Mouse (Mus musculus) MEL (cell line): ENCODE measurements around the gene Gm29427. TPM values are rescaled to one million over a fixed set of nuclear protein-coding genes. Genes with fewer than 3 reads are reported as not detected.

Experiments used
- DNase-seq: peaks from one replicate; pipeline ENCODE4 v3.0.0; 2011; ENCODE audit warnings: low read depth, low spot score
- H3K27ac ChIP-seq: 2 replicates; pipeline ENCODE4 v1.5.1; 2012; ENCODE audit warnings: low read depth, mild to moderate bottlenecking, control low read depth, low read length, moderate library complexity; ENCODE audit not compliant: control insufficient read depth
- H3K27me3 ChIP-seq, 2 experiments: fragments of 150-350 bp in 1 of 2; sonication (generic) in 1 of 2; 2 replicates each; pipeline ENCODE4 v1.6.1; 2012; ENCODE audit warnings: low read length in 2 of 2, mild to moderate bottlenecking in 2 of 2, improper control_type of control experiment in 1 of 2, moderate library complexity in 1 of 2; ENCODE audit not compliant: insufficient read depth in 2 of 2, control insufficient read depth in 1 of 2
- H3K36me3 ChIP-seq, 2 experiments: 2 replicates each; pipeline ENCODE4 v1.6.1; 2012 to 2014; ENCODE audit warnings: low read length in 2 of 2, improper control_type of control experiment in 1 of 2, inconsistent platforms in 1 of 2, mild to moderate bottlenecking in 1 of 2; ENCODE audit not compliant: insufficient read depth in 2 of 2, control insufficient read depth in 1 of 2
- H3K4me1 ChIP-seq, 2 experiments: fragments of 150-350 bp in 1 of 2; sonication (generic) in 1 of 2; 2 replicates each; pipeline ENCODE4 v1.6.1; 2012; ENCODE audit warnings: low read length in 2 of 2, improper control_type of control experiment in 1 of 2, mild to moderate bottlenecking in 1 of 2; ENCODE audit not compliant: insufficient read depth in 2 of 2, control insufficient read depth in 1 of 2
- H3K4me3 ChIP-seq, 2 experiments: fragments of 150-350 bp in 1 of 2; sonication (generic) in 1 of 2; 2 replicates each; pipeline ENCODE4 v1.5.1; 2012; ENCODE audit warnings: low read depth in 2 of 2, low read length in 2 of 2, mild to moderate bottlenecking in 2 of 2, moderate library complexity in 2 of 2, control low read depth in 1 of 2, improper control_type of control experiment in 1 of 2; ENCODE audit not compliant: control insufficient read depth in 1 of 2, insufficient read depth in 1 of 2
- H3K79me2 ChIP-seq: 2 replicates; pipeline ENCODE4 v1.6.1; 2012; ENCODE audit warnings: mild to moderate bottlenecking, low read length, moderate library complexity; ENCODE audit not compliant: control insufficient read depth, poor library complexity, insufficient read depth
- H3K9ac ChIP-seq: 2 replicates; pipeline ENCODE4 v1.6.1; 2012; ENCODE audit warnings: low read depth, mild to moderate bottlenecking, control low read depth, low read length, moderate library complexity; ENCODE audit not compliant: control insufficient read depth, poor library complexity, severe bottlenecking
- H3K9me3 ChIP-seq: fragments of 150-350 bp; sonication (generic); replicated peaks from 2 replicates; pipeline ENCODE4 v1.6.1; 2012; ENCODE audit warnings: mild to moderate bottlenecking, low read length, improper control_type of control experiment, moderate library complexity; ENCODE audit not compliant: insufficient read depth
- CHD1 ChIP-seq: IDR thresholded peaks from 2 replicates; pipeline ENCODE4 v1.6.1; 2012; ENCODE audit warnings: low read depth, mild to moderate bottlenecking, inconsistent platforms, low read length, improper control_type of control experiment
- ELF1 ChIP-seq: IDR thresholded peaks from 2 replicates; pipeline ENCODE4 v1.6.1; 2014; ENCODE audit warnings: low read depth, mild to moderate bottlenecking, inconsistent platforms, low read length, improper control_type of control experiment, moderate library complexity
- ETS1 ChIP-seq: IDR thresholded peaks from 2 replicates; pipeline ENCODE4 v1.6.1; 2012; ENCODE audit warnings: low read depth, mild to moderate bottlenecking, inconsistent platforms, low read length, improper control_type of control experiment, moderate library complexity
- GABPA ChIP-seq: IDR thresholded peaks from 2 replicates; pipeline ENCODE4 v1.6.1; 2012; ENCODE audit warnings: low read depth, mild to moderate bottlenecking, inconsistent platforms, low read length, improper control_type of control experiment, moderate library complexity
- HCFC1 ChIP-seq: IDR thresholded peaks from 2 replicates; pipeline ENCODE4 v1.6.1; 2012; ENCODE audit warnings: low read depth, mild to moderate bottlenecking, inconsistent platforms, low read length, improper control_type of control experiment, moderate library complexity
- JUND ChIP-seq: IDR thresholded peaks from 2 replicates; pipeline ENCODE4 v1.6.1; 2011; ENCODE audit warnings: low read depth, mild to moderate bottlenecking, improper control_type of control experiment, low read length
- MAFK ChIP-seq: IDR thresholded peaks from 2 replicates; pipeline ENCODE4 v1.6.1; 2011; ENCODE audit warnings: low read depth, mild to moderate bottlenecking, low read length, improper control_type of control experiment, borderline replicate concordance
- MAZ ChIP-seq: IDR thresholded peaks from 2 replicates; pipeline ENCODE4 v1.6.1; 2012; ENCODE audit warnings: low read depth, mild to moderate bottlenecking, inconsistent platforms, low read length, improper control_type of control experiment
- MEF2A ChIP-seq: IDR thresholded peaks from 2 replicates; pipeline ENCODE4 v1.6.1; 2014; ENCODE audit warnings: low read depth, mild to moderate bottlenecking, inconsistent platforms, low read length, improper control_type of control experiment; ENCODE audit not compliant: poor library complexity, insufficient replicate concordance, severe bottlenecking; ENCODE audit errors: extremely low read depth
- MYC ChIP-seq: IDR thresholded peaks from 2 replicates; pipeline ENCODE4 v1.6.1; 2011; ENCODE audit warnings: low read depth, mild to moderate bottlenecking, low read length, improper control_type of control experiment, moderate library complexity
- POLR2A ChIP-seq, 2 experiments: IDR thresholded peaks; 2 replicates each; pipeline ENCODE4 v1.6.1; 2011 to 2012; ENCODE audit warnings: low read length in 2 of 2, mild to moderate bottlenecking in 2 of 2, control low read depth in 1 of 2, improper control_type of control experiment in 1 of 2, low read depth in 1 of 2, moderate library complexity in 1 of 2; ENCODE audit not compliant: control insufficient read depth in 1 of 2, insufficient read depth in 1 of 2, poor library complexity in 1 of 2
- POLR2AphosphoS2 ChIP-seq: IDR thresholded peaks from 2 replicates; pipeline ENCODE4 v1.6.1; 2011; ENCODE audit warnings: low read length, improper control_type of control experiment
- POLR2AphosphoS5 ChIP-seq: IDR thresholded peaks from 2 replicates; pipeline ENCODE4 v1.6.1; 2012; ENCODE audit warnings: low read depth, borderline replicate concordance, mild to moderate bottlenecking, inconsistent platforms, low read length, moderate library complexity, mixed read lengths
- RCOR1 ChIP-seq: IDR thresholded peaks from 2 replicates; pipeline ENCODE4 v1.6.1; 2012; ENCODE audit warnings: low read depth, mild to moderate bottlenecking, inconsistent platforms, low read length, improper control_type of control experiment
- SIN3A ChIP-seq: IDR thresholded peaks from 2 replicates; pipeline ENCODE4 v1.6.1; 2012; ENCODE audit warnings: low read length, improper control_type of control experiment, inconsistent platforms
- TCF12 ChIP-seq: IDR thresholded peaks from 2 replicates; pipeline ENCODE4 v1.6.1; 2014; ENCODE audit warnings: low read depth, mild to moderate bottlenecking, inconsistent platforms, low read length, improper control_type of control experiment, moderate library complexity
- UBTF ChIP-seq: IDR thresholded peaks from 2 replicates; pipeline ENCODE4 v1.6.1; 2012; ENCODE audit warnings: low read depth, mild to moderate bottlenecking, inconsistent platforms, low read length, improper control_type of control experiment, moderate library complexity, borderline replicate concordance; ENCODE audit not compliant: insufficient read depth
- USF1 ChIP-seq: IDR thresholded peaks from 2 replicates; pipeline ENCODE4 v1.6.1; 2014; ENCODE audit warnings: low read depth, mild to moderate bottlenecking, inconsistent platforms, low read length, improper control_type of control experiment, moderate library complexity
- ZC3H11A ChIP-seq: IDR thresholded peaks from 2 replicates; pipeline ENCODE4 v1.6.1; 2012; ENCODE audit warnings: low read depth, mild to moderate bottlenecking, inconsistent platforms, low read length, improper control_type of control experiment
- ZKSCAN1 ChIP-seq: IDR thresholded peaks from 2 replicates; pipeline ENCODE4 v1.6.1; 2012; ENCODE audit warnings: low read depth, mild to moderate bottlenecking, inconsistent platforms, low read length, improper control_type of control experiment, moderate library complexity
- polyA plus RNA-seq, 2 experiments: library from polyadenylated mRNA; stranded (reverse) in 1 of 2; unstranded in 1 of 2; fragments of >175 nt in 1 of 2; fragments of >200 nt in 1 of 2; gene quantifications; 2 replicates each; pipeline versions ENCODE4 v1.2.1 to v1.2.4; 2012; ENCODE audit warnings: low replicate concordance in 2 of 2, low read depth in 1 of 2; ENCODE audit not compliant: insufficient read length in 2 of 2, insufficient read depth in 1 of 2, missing spikeins in 1 of 2
- total RNA-seq: library from RNA; depleted of rRNA; stranded (reverse); fragments of 300-350 nt; gene quantifications from 2 replicates; pipeline ENCODE4 v1.2.3, GENCODE M21; 2012

The Gm29427 gene
- total and polyA plus RNA-seq, 3 experiments = not detected

DNA sequence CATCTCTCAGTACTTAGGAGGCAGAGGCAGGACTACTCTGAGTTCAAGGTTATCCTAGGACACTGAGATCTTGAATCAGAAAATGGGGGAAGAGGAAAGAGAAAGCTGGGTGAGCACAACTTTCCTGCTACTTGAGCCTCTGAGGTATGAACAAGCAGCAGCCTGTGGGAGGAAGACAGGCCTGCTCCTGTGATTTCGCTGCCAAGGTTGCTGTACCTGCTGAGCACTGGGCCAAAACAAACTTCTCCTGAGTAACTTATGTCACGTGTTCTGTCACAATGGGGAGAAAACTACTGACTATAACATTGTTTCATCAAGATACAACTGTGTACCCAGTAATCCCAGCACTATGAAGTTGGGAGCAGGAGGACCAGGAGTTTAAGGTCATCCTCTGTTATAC, 12.0 kb downstream of the Gm29427 start:
- Histone ChIP-seq H3K4me3 (no peak overlapping the region), H3K27me3 (no peaks in the 10 kb centered on the region), H3K79me2 (no peaks in the 10 kb centered on the region), H3K9ac (no peak overlapping the region), H3K27ac (no peak overlapping the region), H3K9me3 (no peaks in the 10 kb centered on the region), H3K36me3 (peaks cover 0 to 4% of the 10 kb centered on the region in 2 experiments; a peak in 2 of 4 replicates), H3K4me1 (peaks cover 0 to 3% of the 10 kb centered on the region in 2 experiments; a peak in 1 of 4 replicates)
- TF ChIP-seq USF1 (no peak), MAZ (no peak), HCFC1 (no peak), ETS1 (no peak), GABPA (no peak), MEF2A (no peak), ZC3H11A (no peak), SIN3A (no peak), ZKSCAN1 (no peak), POLR2AphosphoS5 (no peak), MYC (no peak), POLR2A (IDR thresholded peaks at IDR 0.05; ENCODE audit: control insufficient read depth in 1 of 2, insufficient read depth in 1 of 2, low read depth in 1 of 2, low read length in 2 of 2, poor library complexity in 1 of 2) (no peak), CHD1 (no peak), TCF12 (no peak), JUND (no peak), ELF1 (no peak), MAFK (no peak), POLR2AphosphoS2 (no peak)
- DNase-seq = no peak

- Histone ChIP-seq H3K9me3 (no peaks in the 10 kb centered on the region), H3K9ac (no peak overlapping the region), H3K27me3 (no peaks in the 10 kb centered on the region), H3K79me2 (no peaks in the 10 kb centered on the region), H3K36me3 (peaks cover 0 to 7% of the 10 kb centered on the region in 2 experiments; a peak in 2 of 4 replicates), H3K4me3 (no peak overlapping the region), H3K4me1 (peaks cover 0 to 3% of the 10 kb centered on the region in 2 experiments; a peak in 1 of 4 replicates), H3K27ac (no peak overlapping the region)
- no peak for DNase-seq
- TF ChIP-seq UBTF = no peak
- TF ChIP-seq RCOR1 = no peak
- TF ChIP-seq, all 39 proteins: peak for 0
These were observed 13.6 kb downstream of the Gm29427 start for GRCm38 (mm10) chr1:130701976-130702375.
